Mouse (Mus musculus) mature B cell (primary cell): Measurements from ENCODE around the gene Rbsn.

ENCODE experiments used
- in situ Hi-C: fragments of 300-500 bp; cut with MboI; formaldehyde crosslinking; loops from 2 replicates; pipeline ENCODE4 v1.14.3; 2019

The Rbsn gene

DNA sequence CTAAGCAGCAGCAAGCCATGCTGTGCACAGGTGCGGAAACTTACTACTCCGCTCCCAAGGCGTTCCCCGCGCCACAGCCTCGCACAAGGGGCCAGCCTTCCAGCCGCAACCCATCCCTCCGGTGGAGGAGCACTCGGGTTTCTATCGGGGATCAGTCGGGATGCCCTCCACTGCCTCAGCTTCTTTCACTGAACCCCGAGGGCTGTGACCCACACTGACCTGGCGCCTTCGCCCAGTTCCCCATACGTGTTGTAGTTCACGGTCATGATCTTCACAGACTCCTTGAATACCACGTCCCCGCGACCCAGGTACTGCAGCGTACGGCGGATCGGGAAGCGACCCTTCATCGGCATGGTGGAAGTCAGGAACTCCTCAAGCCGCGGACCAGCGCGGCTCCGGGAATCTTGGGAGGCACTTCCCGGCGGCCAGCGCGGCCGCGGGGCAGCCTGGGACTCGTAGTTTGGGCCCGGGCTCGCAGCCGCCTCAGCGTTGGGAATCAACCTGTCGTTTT is 31.0 kb downstream of the Rbsn start, which contains the start of gene Mrps25:
TSS of gene Mrps25 (minus strand) at position 413 of the 511 bp plus-strand sequence.
- in situ Hi-C loops = no loop called here

DNA sequence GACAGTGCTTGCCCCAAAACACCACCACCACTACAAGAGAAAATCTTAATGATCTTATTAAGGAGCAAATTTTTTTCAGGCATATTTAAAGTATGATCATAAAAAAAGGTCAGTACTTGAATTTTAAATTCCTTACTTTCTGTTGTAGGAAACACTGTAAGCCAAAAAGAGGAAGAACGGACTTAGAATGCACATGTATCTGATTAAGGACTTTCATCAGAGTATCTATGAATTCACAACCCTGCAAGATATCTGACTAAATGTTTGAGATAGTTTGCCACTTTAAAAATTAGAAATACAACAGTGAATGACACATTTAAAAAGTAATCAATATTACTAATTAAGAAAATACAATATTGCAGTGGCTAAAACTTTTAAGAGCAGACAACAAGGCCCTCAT is 38.3 kb downstream of the Rbsn start:
- in situ Hi-C loops = no loop called here

DNA sequence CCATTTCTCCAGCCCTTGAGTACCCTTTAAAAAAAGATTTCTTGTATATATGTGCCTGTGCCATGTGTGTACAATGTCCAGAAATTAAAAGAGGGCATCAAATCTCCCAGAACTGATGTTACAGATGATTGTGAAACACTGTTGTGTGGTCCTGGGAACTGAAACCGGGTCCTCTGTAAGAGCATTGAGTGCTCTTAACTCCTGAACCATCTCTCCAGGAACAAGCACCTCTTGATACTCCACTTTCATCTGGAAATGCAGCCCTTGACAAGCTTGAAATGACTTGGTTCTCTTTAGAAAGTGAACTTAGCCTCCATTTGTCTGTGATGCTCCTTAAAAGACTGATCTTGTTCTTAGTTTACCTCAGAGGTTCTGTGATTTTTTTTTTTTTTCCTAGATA is 52.0 kb downstream of the Rbsn start:
- in situ Hi-C loops = no loop called here

DNA sequence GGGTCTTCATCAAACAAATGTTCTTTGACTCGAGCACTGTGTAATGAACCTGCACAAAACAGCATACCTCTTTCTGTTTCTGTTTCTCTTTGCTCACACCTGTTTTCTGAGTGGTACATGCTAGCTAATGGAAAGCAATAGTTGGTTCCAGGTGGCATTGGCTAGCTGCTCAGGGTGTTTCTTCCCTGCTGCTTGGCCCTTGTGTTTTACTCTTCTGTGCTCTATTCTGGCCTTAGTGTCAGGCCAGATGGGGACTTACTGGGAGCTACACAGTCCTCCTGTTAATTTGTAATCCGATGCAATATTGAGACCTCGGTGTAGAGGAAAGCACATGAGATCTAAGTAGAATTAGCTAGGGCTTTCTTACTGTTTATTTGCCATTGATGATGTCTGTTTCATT is 55.9 kb downstream of the Rbsn start:
- in situ Hi-C loops = no loop called here

DNA sequence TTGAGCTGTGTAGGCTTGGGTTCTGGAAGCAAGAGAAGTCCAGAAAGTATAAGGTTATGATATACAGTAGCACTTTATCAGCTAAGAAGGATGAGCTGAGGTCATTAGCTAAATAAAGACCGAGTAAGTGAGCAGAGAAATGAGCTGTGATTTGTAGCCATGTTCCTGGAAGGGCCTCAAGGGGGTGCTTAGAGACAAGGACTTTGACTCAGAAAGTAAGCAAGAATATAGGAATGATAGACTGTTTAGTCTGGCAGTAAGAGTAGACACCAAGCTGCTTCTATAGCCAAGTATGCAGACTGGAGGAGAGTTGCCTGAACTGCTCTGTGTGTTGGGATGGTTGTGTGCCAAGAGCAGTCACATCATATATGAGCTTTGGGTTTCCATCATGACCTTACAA is 61.0 kb downstream of the Rbsn start:
- in situ Hi-C loops = no loop called here

DNA sequence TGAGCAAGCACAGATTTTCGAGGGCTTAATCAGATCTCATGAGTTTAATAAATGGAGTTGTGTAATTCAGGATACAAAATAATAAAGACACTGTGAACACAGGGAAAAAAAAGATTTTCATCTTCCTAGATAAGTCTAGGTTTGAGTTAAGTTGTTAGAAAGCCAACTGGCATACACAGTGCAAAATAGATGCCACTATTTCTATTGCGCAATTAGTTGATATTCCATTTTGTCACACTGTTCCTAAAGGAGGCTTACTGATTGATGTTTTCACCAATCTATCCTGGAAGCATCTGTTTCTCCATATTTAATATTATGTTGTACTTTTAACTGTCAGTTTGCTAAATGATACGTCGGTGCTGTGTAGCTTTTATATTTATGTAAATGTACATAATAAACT is 68.8 kb downstream of the Rbsn start:
- in situ Hi-C loops = no loop called here
